In genomic region chr2:125123477-125123852, GRCm38 (mm10) we compare ENCODE assay signal across 8 mouse cellular contexts. TPM values are rescaled to one million over a fixed set of nuclear protein-coding genes. Genes with fewer than 3 reads are reported as not detected.
DNase-seq lines count a peak whose midpoint lies in the region; ATAC-seq lines count a peak whose summit lies in the region.

TSS of gene Myef2 (minus strand) at chr2:125123661.

- intact Hi-C loops in left cerebral cortex, postnatal 25 days (cut with DNase I): no loop called here

- DNase-seq in adipocyte (ENCODE audit: low spot score): peak; percentile 82
- DNase-seq in gastrocnemius, adult 8-10 months (ENCODE audit: low spot score in 2 of 2): peak; percentile 39 to 45
- peak; percentile 91 for DNase-seq in induced T-regulatory cell, adult 2 months (ENCODE audit: low read depth)
- DNase-seq in left cerebral cortex, postnatal 25 days (ENCODE audit: low spot score in 2 of 2): peak; percentile 76 to 82
- DNase-seq in mesoderm, embryonic 11.5 days (ENCODE audit: low read depth, low spot score): peak; percentile 89
- DNase-seq in right cerebral cortex, postnatal 25 days: peak; percentile 83
- DNase-seq in urinary bladder, postnatal 36 days (ENCODE audit: low spot score in 2 of 2): peak; percentile 55 to 74

- ATAC-seq in common myeloid progenitor, adult 5-6 weeks (replicated peaks; ENCODE audit: low read depth, poor library complexity, severe bottlenecking): peak; percentile 80

RNA-seq across cellular contexts. Expression of gene Myef2, which starts in this region (rescaled TPM):
- total RNA-seq in common myeloid progenitor, adult 5-6 weeks (2017): 65.5 and 70.2 TPM in 2 replicates
- 1 to 10 TPM; 1.2 to 1.7 (median 1.3) TPM for total RNA-seq in gastrocnemius, adult 8-10 months (2022)
- total RNA-seq in left cerebral cortex, postnatal 25 days (2021): 10 to 100 TPM; 89.4 to 90.8 TPM

Comparison
In these comparisons a context has a peak if more than half of its experiments do, and no peak if none do; other contexts are left out.
1. Peak in every context shown above with its lines: DNase-seq and ATAC-seq.
2. RNA of gene Myef2 (total RNA-seq): 89.4 to 90.8 TPM in left cerebral cortex, postnatal 25 days and 65.5 to 70.2 TPM in common myeloid progenitor, adult 5-6 weeks; 1.2 to 1.7 TPM in gastrocnemius, adult 8-10 months; every median in the first group is over 10 times any median in the second.